Mouse (Mus musculus) erythroblast, adult 5-6 weeks (primary cell): ENCODE data around the gene Csmd2. TPM values are rescaled to one million over a fixed set of nuclear protein-coding genes. Genes with fewer than 3 reads are reported as not detected.
"Not testable (repeated sequence)": the region's sequence is repeated elsewhere in the genome, so short reads cannot be mapped to it uniquely, and the experiment has no call there.

ENCODE experiments used
- ATAC-seq: replicated peaks from 2 replicates; pipeline ENCODE4 v1.8.0; 2016; ENCODE audit warnings: moderate number of reproducible peaks, mild to moderate bottlenecking, moderate TSS enrichment, inconsistent platforms; ENCODE audit not compliant: poor library complexity, low FRiP score, severe bottlenecking
- total RNA-seq, 2 experiments: library from RNA; stranded (forward) in 1 of 2; stranded (reverse) in 1 of 2; fragments of 150-400 nt in 1 of 2; fragments of 200-764, 138-1000 nt in 1 of 2; gene quantifications; 2 replicates each; pipeline versions ENCODE4 v1.2.3 to v1.2.4; 2015 to 2017; ENCODE audit warnings: low replicate concordance in 2 of 2

Csmd2 gene
- total RNA-seq, 2 experiments from 2014 or later: not detected

DNA sequence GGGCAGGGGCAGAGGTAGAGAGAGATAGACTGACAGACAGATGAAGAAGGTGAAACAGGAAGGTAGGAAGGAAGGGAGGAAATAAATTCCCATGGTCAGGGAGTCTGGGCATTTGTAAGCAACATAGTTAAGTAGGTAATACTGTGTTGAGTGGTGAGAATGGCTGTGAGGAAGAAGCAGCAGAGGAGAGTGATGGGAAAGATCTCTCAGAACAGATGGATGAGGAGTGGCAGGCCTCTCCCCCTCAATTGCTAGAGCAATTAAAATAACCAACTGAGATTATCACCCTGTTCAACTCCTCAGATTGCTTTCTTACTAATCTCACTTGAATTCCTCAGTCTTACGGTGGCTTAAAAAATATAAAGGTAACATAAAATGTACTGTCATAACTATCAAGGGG is 40.6 kb downstream of the Csmd2 start:
- ATAC-seq: no peak

DNA sequence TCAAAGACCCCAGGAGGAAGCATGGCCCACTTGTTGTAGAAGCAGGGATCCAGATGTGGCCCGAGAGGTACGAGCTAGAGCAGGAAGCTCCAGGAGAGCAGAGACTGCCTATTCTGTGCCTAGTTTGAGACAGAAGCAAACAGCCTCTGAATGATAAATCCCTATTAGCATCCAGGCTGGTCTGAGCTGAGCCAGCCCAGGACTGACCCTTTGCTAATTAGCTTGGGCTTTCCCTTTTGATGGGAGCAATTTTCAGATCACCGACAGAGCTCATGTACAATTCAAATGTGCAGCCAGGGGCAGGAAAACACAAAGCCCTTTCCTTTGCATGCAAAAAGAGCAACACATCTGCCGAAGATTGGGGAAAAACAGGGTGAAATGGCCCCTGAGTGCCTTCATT is 54.2 kb downstream of the Csmd2 start:
- no peak for ATAC-seq

GRCm38 (mm10) chr4:128042626-128043025 is 55.0 kb downstream of the Csmd2 start:
- no peak for ATAC-seq

GRCm38 (mm10) chr4:128048716-128049115 is 61.1 kb downstream of the Csmd2 start:
- no peak for ATAC-seq

- no peak for ATAC-seq
Observed at GRCm38 (mm10) chr4:128052701-128053100, 65.0 kb downstream of the Csmd2 start.

GRCm38 (mm10) chr4:128061274-128061673 is 73.6 kb downstream of the Csmd2 start:
- ATAC-seq: not testable (repeated sequence)

GRCm38 (mm10) chr4:128067189-128067588 is 79.5 kb downstream of the Csmd2 start:
- ATAC-seq: no peak

DNA sequence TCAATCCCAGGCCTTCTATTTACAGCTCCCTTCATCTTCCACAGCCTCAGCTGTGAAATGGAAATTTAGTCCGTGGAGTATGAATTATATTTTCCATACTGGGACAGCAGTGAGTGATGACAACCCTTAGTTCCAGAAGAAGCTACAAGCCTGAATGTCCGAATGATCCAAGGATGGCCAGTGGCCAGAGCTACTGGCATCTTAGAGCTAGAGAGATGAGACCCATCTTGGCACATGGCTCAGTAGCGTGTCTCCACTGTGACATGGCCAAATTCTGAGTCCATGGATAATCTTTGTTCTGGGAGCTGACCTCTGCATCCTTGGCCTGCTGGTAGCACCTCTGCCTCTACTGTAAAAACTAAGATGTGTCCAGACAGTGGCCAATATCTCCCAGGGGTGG is 96.8 kb downstream of the Csmd2 start:
- ATAC-seq: no peak

- ATAC-seq: no peak
Observed at GRCm38 (mm10) chr4:128085096-128085495, 97.4 kb downstream of the Csmd2 start.

DNA sequence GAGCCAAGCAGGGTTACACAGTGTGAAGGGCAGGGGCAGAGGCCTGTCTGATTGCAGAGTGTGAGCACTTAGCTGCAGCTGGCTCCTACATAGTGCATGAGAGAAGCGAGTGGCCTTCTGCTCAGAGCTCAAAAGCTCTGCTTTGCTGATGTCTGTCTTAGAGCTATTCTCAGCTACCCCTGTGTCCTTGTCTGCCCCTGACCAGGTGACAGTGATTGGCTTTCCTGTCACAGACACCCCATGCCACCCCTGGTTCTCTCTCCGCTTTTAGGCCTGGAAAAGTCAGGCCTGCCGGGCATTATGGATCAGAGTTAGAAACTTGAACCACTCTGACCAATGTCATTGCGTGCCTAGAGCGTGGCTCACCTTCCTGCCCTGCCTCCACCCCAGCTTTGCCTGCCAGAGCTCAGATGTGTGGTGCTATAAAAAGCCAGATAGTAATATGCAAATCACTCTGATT is 99.5 kb downstream of the Csmd2 start:
- no peak for ATAC-seq

DNA sequence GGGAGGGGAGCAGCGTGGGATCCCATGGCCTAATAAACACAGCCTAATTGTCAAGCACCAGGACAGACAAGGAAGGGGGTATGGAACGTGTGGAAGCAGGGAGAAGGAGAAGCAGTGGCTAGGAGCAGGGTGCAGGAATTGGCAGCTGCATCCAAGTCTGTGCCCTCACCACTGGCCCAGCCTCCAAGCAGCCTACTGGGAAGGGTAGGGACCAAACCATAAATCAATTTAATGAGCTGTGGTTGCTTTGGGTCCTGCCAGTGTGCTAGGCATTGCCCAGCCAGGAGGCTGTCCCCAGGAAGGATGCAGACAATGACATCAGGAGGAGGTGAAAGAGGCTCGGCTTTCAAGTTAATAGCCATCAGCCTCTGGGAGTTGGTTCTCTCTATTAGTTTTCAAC is 100.0 kb downstream of the Csmd2 start:
- no peak for ATAC-seq

GRCm38 (mm10) chr4:128088264-128088663 is 100.6 kb downstream of the Csmd2 start:
- no peak for ATAC-seq

DNA sequence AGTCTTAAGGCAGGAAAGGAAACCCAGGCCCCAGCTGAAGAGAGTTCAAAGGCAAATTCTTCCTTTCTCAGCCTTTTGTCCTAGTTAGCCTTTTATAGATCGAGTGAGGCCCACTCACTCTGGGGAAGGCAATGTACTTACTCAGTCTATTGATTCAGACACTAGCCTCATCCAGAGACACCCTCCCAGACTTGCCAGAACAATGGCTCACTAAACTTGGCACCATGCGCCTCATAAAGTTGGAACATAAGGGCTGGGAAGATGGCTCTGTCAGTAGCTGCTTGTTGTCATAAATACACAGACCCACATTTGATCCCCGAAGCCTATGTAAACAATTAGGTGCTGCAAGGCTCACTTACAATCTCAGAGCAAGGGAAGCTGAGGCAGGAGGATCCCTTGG is 104.3 kb downstream of the Csmd2 start:
- ATAC-seq: no peak

- no peak for ATAC-seq
Observed at GRCm38 (mm10) chr4:128099515-128099914, 111.9 kb downstream of the Csmd2 start.

- no peak for ATAC-seq
Observed at GRCm38 (mm10) chr4:128100541-128100940, 112.9 kb downstream of the Csmd2 start.

GRCm38 (mm10) chr4:128116331-128116730 is 128.7 kb downstream of the Csmd2 start:
- ATAC-seq: no peak

DNA sequence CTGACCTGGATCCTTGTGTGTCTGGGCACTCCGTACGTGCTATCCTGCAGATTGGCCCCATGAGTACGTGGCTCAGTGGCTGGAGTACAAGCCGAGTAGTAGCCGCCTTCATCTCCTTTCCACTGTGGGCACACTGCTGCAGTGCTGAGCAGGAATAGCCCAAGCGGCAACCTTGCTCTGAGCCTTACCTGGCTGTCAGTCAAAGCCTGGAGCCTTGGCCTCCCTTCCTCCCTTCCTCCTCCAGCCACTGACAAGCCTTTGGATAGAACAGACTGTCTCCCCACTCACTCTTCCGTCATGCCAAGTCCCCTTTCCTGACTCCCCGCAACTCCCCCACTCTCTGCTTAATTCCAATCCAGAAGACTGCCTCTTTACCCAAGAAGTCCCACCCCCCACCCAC is 135.6 kb downstream of the Csmd2 start:
- ATAC-seq: no peak

- no peak for ATAC-seq
Observed at GRCm38 (mm10) chr4:128124738-128125137, 137.1 kb downstream of the Csmd2 start.

GRCm38 (mm10) chr4:128128546-128128945 is 140.9 kb downstream of the Csmd2 start:
- ATAC-seq: no peak

GRCm38 (mm10) chr4:128130611-128131142 is 143.0 kb downstream of the Csmd2 start:
- ATAC-seq: no peak

DNA sequence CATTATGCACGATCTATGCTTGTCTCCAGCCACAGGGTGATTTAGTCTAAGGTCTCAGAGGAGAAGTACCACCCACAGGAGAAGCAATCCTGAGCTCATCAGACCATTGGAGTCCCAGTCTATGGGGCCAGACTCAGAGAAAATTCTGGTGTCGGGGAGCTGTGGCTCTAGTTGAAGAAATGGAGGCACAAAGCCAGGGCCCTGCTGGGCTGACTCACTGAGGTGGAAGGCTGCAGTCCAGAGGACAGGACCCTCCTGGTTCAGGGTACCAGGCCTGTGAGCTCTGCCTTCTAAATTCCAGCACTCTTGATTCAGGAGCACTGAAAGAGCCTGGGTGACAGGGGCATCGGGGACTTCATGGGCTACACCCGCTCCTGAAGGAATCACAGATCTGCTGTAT is 144.0 kb downstream of the Csmd2 start:
- ATAC-seq: no peak

GRCm38 (mm10) chr4:128132876-128133646 is 145.4 kb downstream of the Csmd2 start:
- no peak for ATAC-seq
